Mouse (Mus musculus) cerebellum, adult (tissue): ENCODE measurements around the gene Zbtb12.
"Not testable (repeated sequence)": the region's sequence is repeated elsewhere in the genome, so short reads cannot be mapped to it uniquely, and the experiment has no call there.

Experiments
- ATAC-seq: cut with Nextera tagmentation; 2 replicates; pipeline ENCODE4 v1.9.2; 2017; ENCODE audit warnings: mild to moderate bottlenecking, moderate library complexity, mixed read lengths; ENCODE audit not compliant: insufficient number of reproducible peaks, low FRiP score, low TSS enrichment

Zbtb12 gene

DNA sequence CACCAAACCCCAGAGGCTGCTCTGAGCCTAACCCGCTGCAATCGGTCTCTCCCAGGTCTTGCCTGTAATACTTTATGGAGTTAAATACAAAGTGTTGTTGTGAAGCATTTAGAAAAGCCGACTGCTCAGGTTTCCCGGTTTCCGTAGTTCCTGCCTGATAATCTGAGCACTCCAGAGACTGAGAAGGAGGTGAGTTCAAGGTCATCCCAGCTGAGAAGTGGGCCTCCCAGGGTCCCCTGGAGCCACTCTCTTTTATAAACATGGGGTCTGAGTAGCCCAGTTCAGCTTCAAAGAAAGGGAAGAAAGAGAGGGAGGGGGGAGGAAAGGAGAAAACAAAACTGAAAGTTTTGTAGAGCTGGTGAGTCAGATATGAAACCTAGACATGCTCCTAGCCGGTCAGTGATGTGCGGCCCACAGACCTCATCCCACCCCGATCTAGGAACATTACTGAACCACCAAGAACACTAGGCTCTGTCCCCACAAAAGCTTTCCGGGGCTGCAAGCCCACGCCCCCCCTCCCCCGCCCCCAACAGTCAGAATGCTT, at the start of gene Zbtb12:
Zbtb12 (plus strand) TSS at position 148 of the 544 bp plus-strand sequence.
- no peak for ATAC-seq

DNA sequence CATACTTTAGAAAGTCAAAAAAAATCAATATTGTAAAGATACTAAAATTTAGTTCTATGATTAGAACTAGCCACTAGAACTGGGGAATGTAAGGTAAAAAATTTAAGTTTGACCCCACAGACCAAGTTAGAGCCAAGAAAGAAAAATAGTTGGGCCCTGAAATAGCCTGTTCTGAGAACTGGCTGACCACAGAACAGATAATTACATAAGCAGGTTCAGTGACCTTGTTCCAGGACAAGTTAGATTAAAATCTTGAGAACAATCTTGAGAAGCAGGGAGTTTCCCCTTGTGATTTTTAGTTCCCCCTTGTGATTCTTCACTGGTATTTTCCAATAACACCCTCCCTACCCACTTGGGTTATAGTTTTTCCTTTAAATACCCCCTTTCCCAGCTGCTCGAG, 48.5 kb upstream of the Zbtb12 start:
- not testable (repeated sequence) for ATAC-seq

DNA sequence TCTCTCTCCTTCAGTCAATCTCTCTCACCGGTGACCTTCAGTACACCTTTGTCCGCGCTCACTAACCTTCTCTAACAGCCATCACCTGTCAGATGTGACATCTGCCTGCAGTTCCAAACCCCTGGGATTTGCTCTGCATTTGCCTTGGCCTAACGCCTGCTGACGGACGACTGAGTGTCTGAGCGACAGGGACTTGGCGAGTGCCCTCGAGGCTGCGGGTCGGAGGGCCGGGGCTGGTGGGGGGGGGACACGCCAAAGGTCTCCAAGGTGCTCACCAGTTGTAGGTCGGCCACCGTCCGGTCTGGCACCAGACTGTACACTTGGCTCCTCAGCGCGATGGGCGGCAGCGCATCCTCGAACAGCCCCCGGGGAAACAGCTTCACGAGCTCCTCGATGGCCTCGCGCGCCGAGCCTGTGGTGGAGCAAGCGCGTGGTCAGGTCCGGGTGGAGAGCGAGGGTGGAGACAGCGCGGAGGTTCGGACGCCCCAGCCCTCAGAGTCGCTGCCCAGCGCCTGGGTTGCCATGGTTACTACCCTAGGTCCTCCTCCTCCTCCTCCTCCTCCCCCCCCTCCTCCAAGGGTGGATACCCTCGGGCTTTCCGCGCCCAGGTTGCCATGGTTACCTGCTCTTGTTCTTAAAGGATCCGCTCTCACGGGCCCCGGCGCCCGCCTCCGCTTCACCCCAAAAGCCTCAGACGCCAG, 43.0 kb upstream of the Zbtb12 start:
- ATAC-seq = peak; percentile 59; the same call in 1 of the 2 replicates

DNA sequence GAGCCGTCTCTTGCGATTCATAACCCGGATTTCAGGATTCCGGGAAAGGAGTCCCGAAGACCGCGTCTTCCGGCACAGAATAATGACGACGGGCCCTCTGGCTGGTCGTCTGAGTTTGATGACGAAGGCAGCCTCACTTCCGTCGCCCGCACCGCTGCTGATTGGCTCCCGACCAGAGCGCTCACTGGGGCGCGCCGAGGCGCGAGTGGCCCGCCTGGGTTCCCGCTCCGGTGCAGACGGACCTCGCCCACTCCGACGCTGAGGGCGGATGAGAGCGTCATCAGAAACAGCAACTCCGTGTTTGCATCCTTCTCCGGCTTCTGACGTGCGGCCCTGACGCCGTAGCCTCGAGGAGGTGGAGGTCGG, 42.4 kb upstream of the Zbtb12 start, which contains the start of the genes Stk19 and Dxo:
Stk19 (minus strand) TSS at position 90 of the 366 bp plus-strand sequence.
Dxo (plus strand) TSS at position 164 of the 366 bp plus-strand sequence.
- ATAC-seq = peak; percentile 73

DNA sequence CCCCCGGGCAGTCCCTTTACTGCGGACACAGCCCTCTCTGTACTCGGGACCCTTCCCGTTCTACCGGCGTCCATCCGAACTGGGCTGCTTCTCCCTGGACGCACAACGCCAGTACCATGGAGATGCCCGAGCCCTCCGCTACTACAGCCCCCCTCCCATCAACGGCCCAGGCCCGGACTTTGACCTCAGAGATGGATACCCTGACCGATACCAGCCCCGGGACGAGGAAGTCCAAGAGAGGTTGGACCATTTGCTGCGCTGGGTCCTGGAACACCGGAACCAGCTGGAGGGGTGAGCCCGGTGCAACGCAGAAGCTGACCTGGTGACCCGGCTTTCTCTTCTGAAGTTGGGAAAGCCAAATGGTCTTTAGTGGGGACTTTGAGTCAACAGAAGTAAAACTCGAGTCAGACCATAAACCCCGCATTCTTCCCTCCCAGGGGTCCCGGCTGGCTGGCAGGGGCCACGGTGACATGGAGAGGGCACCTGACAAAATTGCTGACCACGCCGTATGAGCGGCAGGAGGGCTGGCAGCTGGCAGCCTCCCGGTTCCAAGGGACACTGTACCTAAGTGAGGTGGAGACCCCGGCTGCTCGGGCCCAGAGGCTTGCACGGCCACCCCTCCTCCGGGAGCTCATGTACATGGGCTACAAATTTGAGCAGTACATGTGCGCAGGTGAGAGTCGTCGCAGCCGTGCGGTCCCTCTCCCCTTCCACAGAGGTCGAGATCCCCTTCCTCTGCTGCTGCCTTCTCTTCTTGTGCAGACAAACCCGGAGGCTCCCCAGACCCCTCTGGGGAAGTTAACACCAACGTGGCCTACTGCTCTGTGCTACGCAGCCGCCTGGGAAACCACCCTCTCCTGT, 41.6 kb upstream of the Zbtb12 start:
- no peak for ATAC-seq

DNA sequence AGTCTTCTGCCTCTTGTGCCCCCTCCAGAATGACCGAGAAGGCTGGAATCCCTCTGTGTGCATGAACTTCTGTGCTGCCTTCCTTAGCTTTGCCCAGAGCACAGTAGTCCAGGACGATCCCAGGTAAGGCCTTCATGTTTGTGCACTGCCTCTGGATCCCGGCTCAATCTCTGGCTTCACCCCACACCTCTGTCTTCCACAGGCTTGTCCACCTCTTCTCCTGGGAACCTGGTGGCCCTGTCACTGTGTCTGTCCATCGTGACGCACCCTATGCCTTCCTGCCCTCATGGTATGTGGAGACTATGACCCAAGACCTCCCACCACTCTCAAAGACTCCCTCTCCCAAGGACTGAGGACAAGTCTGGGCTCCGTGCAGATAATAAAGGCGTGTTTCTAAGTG, 40.5 kb upstream of the Zbtb12 start:
- ATAC-seq = no peak

DNA sequence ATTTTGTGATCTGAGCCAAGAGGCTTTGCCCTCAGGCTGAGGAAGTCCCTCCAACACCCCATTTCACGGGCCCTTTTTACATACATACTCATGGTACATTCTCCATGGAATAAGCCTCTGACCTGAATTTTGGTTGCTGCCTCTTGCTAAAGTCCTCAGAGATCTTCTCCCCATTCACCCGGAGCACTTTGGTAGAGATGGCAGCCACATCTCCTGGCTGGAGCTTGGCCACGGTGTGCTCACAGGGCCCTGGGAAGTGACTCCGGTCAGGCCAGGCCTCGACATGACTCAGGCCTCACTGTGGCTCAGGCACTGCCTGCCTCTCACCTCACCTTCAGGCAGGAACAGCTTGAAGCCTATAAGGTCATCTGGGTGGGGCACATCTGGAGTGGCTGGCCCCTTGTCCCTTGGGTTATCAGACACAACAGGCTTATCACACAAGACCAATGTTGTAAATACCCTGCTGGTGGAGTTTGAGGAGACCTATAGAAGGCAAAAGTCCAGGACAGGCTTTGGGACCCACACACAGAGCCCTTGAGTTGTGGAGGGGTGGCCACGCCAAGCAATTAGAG, 38.5 kb upstream of the Zbtb12 start:
- no peak for ATAC-seq

DNA sequence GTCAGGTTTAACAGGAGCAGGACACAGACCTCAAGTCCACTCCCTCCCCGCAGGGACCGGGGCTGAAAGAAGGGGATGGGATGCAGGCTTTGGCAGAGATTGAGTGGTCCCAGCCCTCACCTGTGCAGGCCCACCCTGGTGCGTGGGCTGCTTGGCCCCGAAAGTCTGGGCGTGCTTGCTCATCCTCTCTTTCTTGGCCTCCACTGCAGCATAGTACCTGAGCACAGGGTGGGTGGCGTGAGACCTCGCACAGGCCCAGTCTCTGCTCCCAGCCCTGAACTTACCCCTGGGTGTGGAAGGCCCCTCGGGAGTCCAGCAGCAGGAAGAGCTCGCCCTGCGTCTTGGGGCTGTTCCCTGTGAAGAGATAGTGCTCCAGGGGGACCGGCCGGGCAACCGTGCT, 34.4 kb upstream of the Zbtb12 start:
- no peak for ATAC-seq

DNA sequence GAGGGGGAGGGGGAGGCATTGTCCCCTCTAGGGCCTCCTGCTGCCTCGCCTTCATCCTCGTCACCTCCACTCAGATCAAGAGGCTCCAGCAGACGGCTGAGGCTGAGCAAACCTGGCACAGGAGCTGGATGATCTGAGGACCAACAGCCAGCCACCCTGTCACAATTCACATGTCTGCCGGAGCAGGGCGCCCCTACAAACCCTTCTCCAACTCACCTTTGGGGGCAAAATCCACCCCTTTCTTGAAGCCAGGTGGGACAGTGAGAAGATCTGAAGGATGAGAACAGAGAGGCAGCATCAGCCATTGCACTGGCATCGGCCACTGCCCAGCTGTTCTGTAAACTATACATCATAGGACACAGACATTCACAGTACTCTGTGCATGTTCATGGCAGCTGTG, 32.1 kb upstream of the Zbtb12 start:
- no peak for ATAC-seq

DNA sequence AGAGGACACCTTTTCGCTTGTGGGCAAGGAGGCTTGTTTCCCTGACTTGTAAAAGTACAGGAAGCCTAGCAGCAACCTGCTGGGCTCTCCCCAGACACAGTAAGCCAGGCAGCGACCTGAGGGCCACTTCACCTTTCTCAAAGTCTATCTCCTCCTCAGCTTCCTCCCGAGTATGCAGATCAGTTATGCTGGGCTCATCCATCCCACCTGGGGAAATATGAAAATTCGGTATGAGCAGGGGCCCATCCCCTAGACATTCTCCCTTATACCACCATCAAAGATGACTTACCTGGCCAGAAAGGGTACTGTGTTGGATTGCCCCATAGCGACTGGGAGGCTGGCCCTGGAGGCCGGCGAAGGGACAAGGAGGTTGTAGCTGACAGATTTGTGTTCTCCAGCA, 31.7 kb upstream of the Zbtb12 start:
- no peak for ATAC-seq

DNA sequence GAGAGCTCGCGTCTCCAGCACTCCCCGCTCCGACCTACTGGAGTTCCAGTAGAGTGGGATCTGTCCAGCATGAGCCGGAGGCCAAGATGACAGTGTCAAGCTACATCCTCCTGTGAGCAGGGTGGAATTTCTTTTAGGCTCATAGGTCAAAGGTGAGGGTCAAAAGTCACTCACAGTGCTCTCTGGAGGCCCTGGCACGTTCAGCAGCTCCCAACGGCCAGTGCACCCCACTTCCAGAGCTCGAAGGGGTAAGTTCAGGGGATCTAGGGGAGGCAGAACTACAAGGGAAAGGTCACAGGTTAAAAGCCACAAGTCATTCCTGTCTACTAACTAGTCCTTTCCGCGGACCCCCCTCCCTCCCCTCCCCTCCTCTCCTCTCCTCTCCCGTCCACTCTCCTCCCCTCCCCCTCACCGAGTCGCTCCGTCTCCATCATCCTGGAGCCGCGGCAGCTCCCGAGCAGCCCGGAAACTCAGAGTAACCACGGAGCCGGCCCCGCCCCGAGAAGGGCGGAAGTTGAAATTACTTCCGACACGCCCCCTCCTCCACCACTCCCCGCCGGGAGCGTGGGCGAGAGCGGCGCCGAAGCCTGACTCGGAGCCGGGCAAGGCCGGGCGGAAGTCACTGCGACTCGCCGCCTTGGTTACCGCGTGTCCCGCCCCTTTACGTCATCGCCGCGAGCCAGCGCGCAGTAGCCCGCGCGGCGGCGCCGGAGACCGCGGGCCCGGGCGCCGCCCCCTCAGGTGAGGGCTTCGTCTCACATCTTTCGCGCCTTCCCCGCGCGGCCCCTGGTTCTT, 29.4 kb upstream of the Zbtb12 start, which contains the start of the genes Skiv2l and Nelfe:
Skiv2l (minus strand) TSS at position 489 of the 795 bp plus-strand sequence.
Nelfe (plus strand) TSS at position 670 of the 795 bp plus-strand sequence.
- ATAC-seq = peak; percentile 87

DNA sequence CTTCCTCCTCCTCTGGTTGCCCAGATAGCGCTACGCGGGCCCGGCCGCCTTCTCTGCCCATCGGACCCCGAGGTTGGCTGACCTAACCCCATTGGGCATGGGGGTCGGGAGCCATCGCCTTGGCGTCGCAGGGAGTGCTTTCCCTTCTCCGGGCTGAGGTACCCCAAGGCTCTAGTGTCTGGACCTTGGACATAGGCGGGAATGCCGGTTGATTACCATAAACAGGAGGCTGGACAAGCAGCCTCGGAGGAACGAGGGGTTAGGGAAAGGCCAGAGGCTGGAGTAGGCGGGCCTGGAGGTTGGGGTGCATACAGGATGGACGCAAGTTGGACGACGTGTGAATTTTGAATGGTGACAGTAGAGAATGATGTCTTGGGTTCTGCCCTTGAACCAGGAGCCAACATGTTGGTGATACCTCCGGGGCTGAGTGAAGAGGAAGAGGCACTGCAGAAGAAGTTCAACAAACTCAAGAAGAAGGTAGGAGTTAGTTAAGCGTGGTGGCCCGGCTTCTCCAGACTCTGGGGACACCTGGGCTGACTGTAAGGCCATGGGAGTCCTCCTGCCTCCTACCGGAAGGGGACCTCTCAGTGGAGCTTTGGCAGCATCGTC, 28.7 kb upstream of the Zbtb12 start:
- ATAC-seq = no peak

DNA sequence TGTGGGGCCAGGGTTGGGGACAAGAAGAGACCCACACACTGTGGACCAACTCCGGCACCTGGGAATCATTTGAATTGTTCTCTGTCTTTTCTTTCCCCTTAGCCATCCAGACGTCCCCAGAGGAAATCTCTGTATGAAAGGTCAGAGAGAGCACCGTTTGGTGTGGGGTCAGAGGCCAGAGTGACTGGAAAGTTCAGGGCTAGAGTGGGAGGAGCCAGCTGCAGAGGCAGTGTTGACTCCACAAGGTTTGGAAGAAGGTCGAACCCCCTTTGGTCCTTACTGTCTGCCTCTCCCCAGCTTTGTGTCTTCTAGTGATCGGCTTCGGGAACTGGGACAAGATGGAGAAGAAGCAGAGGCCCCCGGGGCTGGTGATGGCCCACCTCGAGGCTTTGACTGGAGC, 25.8 kb upstream of the Zbtb12 start:
- no peak for ATAC-seq

DNA sequence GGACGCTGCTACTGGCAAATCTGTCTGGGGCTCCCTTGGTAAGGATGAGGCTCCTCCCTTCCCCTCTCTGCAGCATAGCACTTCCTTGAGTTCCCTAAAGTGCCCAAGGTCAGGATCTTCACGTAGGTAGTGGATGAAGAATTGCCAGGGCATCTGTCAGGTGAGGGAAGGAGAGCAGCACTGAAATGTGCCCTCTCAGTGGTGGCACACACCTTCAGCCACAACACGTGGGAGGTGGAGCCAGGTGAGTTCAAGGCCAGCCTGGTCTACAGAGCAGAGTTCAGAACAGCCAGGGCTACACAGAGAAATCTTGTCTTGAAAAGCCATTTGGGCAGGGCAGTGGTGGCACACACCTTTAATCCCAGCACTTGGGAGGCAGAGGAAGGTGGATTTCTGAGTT, 24.5 kb upstream of the Zbtb12 start:
- no peak for ATAC-seq

DNA sequence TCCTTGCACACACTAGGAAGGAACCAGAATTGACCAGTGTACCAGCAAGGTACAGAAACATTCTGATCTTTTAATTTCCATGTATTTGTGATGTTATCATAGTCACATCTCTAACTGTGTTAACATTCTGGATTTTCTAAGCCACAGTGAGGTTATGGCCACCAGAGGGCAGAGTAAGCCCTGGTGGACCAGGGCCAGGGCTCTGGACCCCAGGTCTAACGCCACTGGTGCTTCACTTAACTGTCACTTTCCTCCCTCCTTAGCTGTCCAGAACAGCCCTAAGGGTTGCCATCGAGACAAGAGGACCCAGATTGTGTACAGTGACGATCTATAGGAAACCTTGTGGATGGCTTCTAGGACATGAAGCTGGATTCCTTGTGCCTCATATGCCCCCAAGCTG, 23.5 kb upstream of the Zbtb12 start:
- no peak for ATAC-seq

DNA sequence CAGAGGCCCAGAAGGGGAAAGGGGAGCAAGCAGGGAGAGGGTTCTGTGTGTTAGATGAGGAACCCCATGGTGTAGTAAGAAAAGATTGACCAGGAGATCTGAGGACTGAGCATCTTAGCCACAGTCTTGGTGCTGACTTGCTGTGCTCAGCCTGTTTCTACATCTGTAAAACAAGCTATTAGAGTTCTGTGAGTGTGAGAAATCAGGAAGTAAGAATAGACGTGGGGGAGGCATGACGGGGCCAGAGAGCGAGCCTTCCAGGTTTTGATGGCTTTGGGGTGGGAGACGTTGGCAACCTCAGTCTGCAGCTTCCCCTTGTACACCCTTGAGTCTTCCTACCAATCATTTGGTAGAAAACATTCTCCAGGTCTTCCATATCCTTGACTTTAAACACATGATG, 20.6 kb upstream of the Zbtb12 start:
- no peak for ATAC-seq

DNA sequence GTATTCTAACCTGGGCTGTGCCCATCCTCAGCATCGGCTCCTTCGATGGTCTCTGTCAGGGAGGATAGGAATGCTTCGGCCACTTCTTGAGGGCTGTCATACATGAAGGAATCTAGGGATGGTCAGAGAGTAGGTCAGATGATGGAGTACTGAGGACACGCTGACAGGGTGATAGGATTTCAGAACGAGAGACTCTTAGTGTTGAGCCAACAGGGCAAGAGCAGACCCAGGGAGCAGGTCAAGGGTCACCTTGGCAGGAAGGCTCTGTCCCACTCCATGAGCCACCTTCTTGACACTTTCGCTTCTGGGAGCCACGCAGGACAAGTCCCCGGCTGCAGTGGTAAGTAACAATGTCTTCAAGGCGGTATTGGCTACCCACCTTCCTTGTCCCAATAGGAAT, 18.8 kb upstream of the Zbtb12 start:
- ATAC-seq = no peak

DNA sequence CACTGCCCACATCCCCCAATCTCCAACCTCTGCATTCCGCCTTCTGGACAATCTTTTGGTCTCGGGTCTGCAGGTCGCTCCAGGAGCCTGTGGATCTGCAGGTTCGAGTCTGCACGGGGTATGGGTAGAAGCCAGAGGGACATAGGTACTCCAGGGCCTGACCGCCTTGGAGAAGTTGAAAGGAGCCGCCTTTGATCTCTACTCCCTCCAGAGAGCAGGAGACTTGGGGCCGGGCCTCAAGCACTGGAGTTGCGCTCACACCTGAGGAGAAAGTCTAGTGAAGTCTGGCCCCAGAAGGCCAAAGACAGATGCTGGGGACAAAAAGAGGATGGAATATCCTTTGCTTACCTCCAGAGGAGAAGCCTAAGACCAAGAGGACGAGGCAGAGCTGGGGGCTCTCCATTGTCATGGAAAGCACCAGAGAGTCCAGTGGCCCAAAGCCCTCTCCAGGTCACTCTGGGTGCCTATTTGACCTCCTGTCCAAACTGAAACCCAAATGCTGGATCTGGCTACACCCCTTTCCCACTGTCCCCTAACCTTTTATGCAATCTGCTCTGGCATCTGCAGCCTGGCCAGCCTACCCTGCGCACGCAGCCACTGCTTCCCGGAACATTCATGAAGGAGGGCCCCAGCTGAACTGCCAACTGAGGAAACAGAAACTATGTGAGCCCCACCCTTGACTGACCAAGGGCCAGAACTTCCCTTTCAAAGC, 17.4 kb upstream of the Zbtb12 start:
- ATAC-seq = no peak
